Mouse (Mus musculus) kidney, embryonic 15.5 days (tissue): ENCODE results near the gene Pagr1b. TPM values are rescaled to one million over a fixed set of nuclear protein-coding genes. Genes with fewer than 3 reads are reported as not detected.

Experiments
- ATAC-seq: fragments of 200-750 bp; cut with Nextera tagmentation; replicated peaks from 2 replicates; pipeline ENCODE4 v1.8.0; 2017; ENCODE audit warnings: moderate TSS enrichment; ENCODE audit not compliant: low FRiP score
- H3K27ac ChIP-seq: fragments of 300-500 bp; sonication (generic); 2 replicates; pipeline ENCODE4 v1.5.1; 2015; ENCODE audit warnings: mild to moderate bottlenecking, inconsistent platforms
- H3K27me3 ChIP-seq: fragments of 300-500 bp; sonication (generic); 2 replicates; pipeline ENCODE4 v1.6.1; 2015; ENCODE audit warnings: inconsistent platforms
- H3K36me3 ChIP-seq: fragments of 300-500 bp; sonication (generic); 2 replicates; pipeline ENCODE4 v1.6.1; 2015; ENCODE audit warnings: inconsistent platforms
- H3K4me1 ChIP-seq: fragments of 300-500 bp; sonication (generic); 2 replicates; pipeline ENCODE4 v1.6.1; 2015; ENCODE audit warnings: inconsistent platforms
- H3K4me2 ChIP-seq: fragments of 300-500 bp; sonication (generic); 2 replicates; pipeline ENCODE4 v1.6.1; 2015; ENCODE audit warnings: moderate library complexity, mild to moderate bottlenecking, inconsistent platforms
- H3K4me3 ChIP-seq: fragments of 300-500 bp; sonication (generic); replicated peaks from 2 replicates; pipeline ENCODE4 v1.5.1; 2015; ENCODE audit warnings: mild to moderate bottlenecking, inconsistent platforms
- H3K9ac ChIP-seq: fragments of 300-500 bp; sonication (generic); 2 replicates; pipeline ENCODE4 v1.6.1; 2015; ENCODE audit warnings: mild to moderate bottlenecking, inconsistent platforms
- H3K9me3 ChIP-seq: fragments of 300-500 bp; sonication (generic); replicated peaks from 2 replicates; pipeline ENCODE4 v1.6.1; 2016; ENCODE audit warnings: inconsistent platforms
- WGBS: fragments of 180-500 bp; shearing (Covaris S2); methylation state at CpG from one replicate; pipeline ENCODE4 v1.1.7; 2015; ENCODE audit warnings: mixed read lengths; 5-methylcytosine and 5-hydroxymethylcytosine counted together
- microRNA-seq: library from miRNA; unstranded; fragments of <30 nt; microRNA quantifications from one replicate; pipeline ENCODE4, GENCODE M21; 2016
- polyA plus RNA-seq: library from polyadenylated mRNA; unstranded; fragments of >200 nt; fragmentation: Nextera tagmentation; extraction: Ambion mirVana; gene quantifications from 2 replicates; pipeline ENCODE4 v1.2.1, GENCODE M21; 2015

Pagr1b gene
- polyA plus RNA-seq, 1 experiment from 2014 or later: not detected

GRCm38 (mm10) chr7:126961095-126961494 lies 55.2 kb downstream of the Pagr1b start:
- Histone ChIP-seq H3K9me3 (no peaks in the 10 kb centered on the region), H3K9ac (no peak overlapping the region), H3K27me3 (peaks cover 28% of the 10 kb centered on the region), H3K36me3 (no peaks in the 10 kb centered on the region), H3K27ac (no peak overlapping the region), H3K4me1 (peaks cover 5% of the 10 kb centered on the region; the same call in 1 of the 2 replicates), H3K4me3 (no peak overlapping the region), H3K4me2 (no peak overlapping the region)
- no peak for ATAC-seq
- 87% methylated on average over 5 of the region's 5 CpGs for WGBS

GRCm38 (mm10) chr7:126959780-126960179 lies 56.5 kb downstream of the Pagr1b start:
- Histone ChIP-seq H3K4me1 (peaks cover 5% of the 10 kb centered on the region; the same call in 1 of the 2 replicates), H3K9ac (no peak overlapping the region), H3K4me2 (no peak overlapping the region), H3K36me3 (no peaks in the 10 kb centered on the region), H3K27me3 (peaks cover 28% of the 10 kb centered on the region), H3K27ac (no peak overlapping the region), H3K9me3 (no peaks in the 10 kb centered on the region), H3K4me3 (no peak overlapping the region)
- ATAC-seq: no peak
- 49% methylated on average over 9 of the region's 9 CpGs for whole genome bisulfite sequencing

- Histone ChIP-seq H3K9me3 (no peaks in the 10 kb centered on the region), H3K27me3 (peaks cover 36% of the 10 kb centered on the region), H3K4me1 (peaks cover 13% of the 10 kb centered on the region), H3K4me3 (no peak overlapping the region), H3K4me2 (no peak overlapping the region), H3K9ac (no peak overlapping the region), H3K36me3 (no peaks in the 10 kb centered on the region), H3K27ac (no peak overlapping the region)
- ATAC-seq: no peak
- 63% methylated on average over 3 of the region's 3 CpGs for WGBS
These were observed 61.2 kb downstream of the Pagr1b start for GRCm38 (mm10) chr7:126955125-126955524.

GRCm38 (mm10) chr7:126952646-126953045 lies 63.6 kb downstream of the Pagr1b start:
- 0% methylated on average over 8 of the region's 8 CpGs for WGBS
- Histone ChIP-seq H3K27ac (no peak overlapping the region), H3K27me3 (peaks cover 39% of the 10 kb centered on the region), H3K36me3 (no peaks in the 10 kb centered on the region), H3K4me1 (peaks cover 22% of the 10 kb centered on the region), H3K4me3 (no peak overlapping the region), H3K4me2 (0 out of 2 replicates have a peak overlapping the region, but pooled peaks have one; percentile 1), H3K9me3 (no peaks in the 10 kb centered on the region), H3K9ac (no peak overlapping the region)
- no peak for ATAC-seq

GRCm38 (mm10) chr7:126951741-126952140 lies 64.5 kb downstream of the Pagr1b start:
- Histone ChIP-seq H3K4me3 (no peak overlapping the region), H3K9me3 (no peaks in the 10 kb centered on the region), H3K9ac (no peak overlapping the region), H3K36me3 (peaks cover 7% of the 10 kb centered on the region; the same call in 1 of the 2 replicates), H3K4me2 (no peak overlapping the region), H3K4me1 (peaks cover 22% of the 10 kb centered on the region), H3K27ac (no peak overlapping the region), H3K27me3 (peaks cover 39% of the 10 kb centered on the region)
- ATAC-seq: no peak
- WGBS: 25% methylated on average over 4 of the region's 4 CpGs

Small RNA genes within 50 kb of the gene (microRNA-seq; reads per million reads assigned to microRNA genes)
- gene Gm44343: not detected

Other genes with a start within 250 kb of the Pagr1b start
- 81.5 and 82.2 TPM in 2 replicates for gene Ypel3, start 239.5 kb downstream of the Pagr1b start, polyA plus RNA-seq
- 0.37 and 0.51 TPM in 2 replicates for gene Tbx6, start 235.0 kb downstream of the Pagr1b start, polyA plus RNA-seq
- 257 and 272 TPM in 2 replicates for gene Ppp4c, start 224.0 kb downstream of the Pagr1b start, polyA plus RNA-seq
- 0.52 and 0.54 TPM in 2 replicates for gene Fam57b, start 218.8 kb downstream of the Pagr1b start, polyA plus RNA-seq
- not detected in 2 replicates for gene 4930451I11Rik, start 184.8 kb downstream of the Pagr1b start, polyA plus RNA-seq
- 6.6 and 11.4 TPM in 2 replicates for gene Doc2a, start 169.1 kb downstream of the Pagr1b start, polyA plus RNA-seq
- 36.8 and 40.1 TPM in 2 replicates for gene Hirip3, start 154.5 kb downstream of the Pagr1b start, polyA plus RNA-seq
- gene Ino80e, start 154.1 kb downstream of the Pagr1b start, polyA plus RNA-seq: 88.9 and 91.0 TPM in 2 replicates
- 45.8 and 54.2 TPM in 2 replicates for gene Taok2, start 131.8 kb downstream of the Pagr1b start, polyA plus RNA-seq
- gene Tmem219, start 93.6 kb downstream of the Pagr1b start, polyA plus RNA-seq: 28.5 and 31.6 TPM in 2 replicates
- 15.5 and 17.0 TPM in 2 replicates for gene Kctd13, start 87.6 kb downstream of the Pagr1b start, polyA plus RNA-seq
- 0.21 TPM in 1 of 2 replicates, not detected in the other for gene Asphd1, start 66.9 kb downstream of the Pagr1b start, polyA plus RNA-seq
- 1.3 and 2.5 TPM in 2 replicates for gene Sez6l2, start 65.9 kb downstream of the Pagr1b start, polyA plus RNA-seq
- gene Cdipt, start 40.6 kb downstream of the Pagr1b start, polyA plus RNA-seq: 106 and 115 TPM in 2 replicates
- 1.4 and 1.5 TPM in 2 replicates for gene Cdiptos, start 40.4 kb downstream of the Pagr1b start, polyA plus RNA-seq
- 15.3 and 16.8 TPM in 2 replicates for gene Mvp, start 1.9 kb downstream of the Pagr1b start, polyA plus RNA-seq
- 44.8 and 59.5 TPM in 2 replicates for gene Pagr1a, start 868 bp upstream of the Pagr1b start, polyA plus RNA-seq
- 52.6 and 61.2 TPM in 2 replicates for gene Gm42742, start 4.6 kb upstream of the Pagr1b start, polyA plus RNA-seq
- 5.4 and 7.2 TPM in 2 replicates for gene Prrt2, start 4.7 kb upstream of the Pagr1b start, polyA plus RNA-seq
- 64.4 and 65.8 TPM in 2 replicates for gene Maz, start 10.6 kb upstream of the Pagr1b start, polyA plus RNA-seq
- gene Kif22, start 26.0 kb upstream of the Pagr1b start, polyA plus RNA-seq: 136 and 141 TPM in 2 replicates
- not detected in 2 replicates for gene Zg16, start 70.8 kb upstream of the Pagr1b start, polyA plus RNA-seq
- gene AI467606, start 74.9 kb upstream of the Pagr1b start, polyA plus RNA-seq: 3.3 and 3.8 TPM in 2 replicates
- gene Qprt, start 105.7 kb upstream of the Pagr1b start, polyA plus RNA-seq: 16.7 and 19.0 TPM in 2 replicates
- gene Spn, start 121.3 kb upstream of the Pagr1b start, polyA plus RNA-seq: 0.32 and 0.37 TPM in 2 replicates
- gene Cd2bp2, start 179.6 kb upstream of the Pagr1b start, polyA plus RNA-seq: 59.3 and 66.6 TPM in 2 replicates
- 23.4 and 26.7 TPM in 2 replicates for gene Tbc1d10b, start 192.0 kb upstream of the Pagr1b start, polyA plus RNA-seq
- 51.1 and 90.2 TPM in 2 replicates for gene Mylpf, start 192.4 kb upstream of the Pagr1b start, polyA plus RNA-seq
- 41.7 and 46.1 TPM in 2 replicates for gene Zfp553, start 216.6 kb upstream of the Pagr1b start, polyA plus RNA-seq
- 21.3 and 21.7 TPM in 2 replicates for gene Sept1, start 216.6 kb upstream of the Pagr1b start, polyA plus RNA-seq
- 59.3 and 62.3 TPM in 2 replicates for gene Zfp771, start 227.8 kb upstream of the Pagr1b start, polyA plus RNA-seq
- gene Dctpp1, start 244.2 kb upstream of the Pagr1b start, polyA plus RNA-seq: 224 and 226 TPM in 2 replicates